8 mouse cellular contexts compared by ENCODE assay signal in the genomic region with DNA sequence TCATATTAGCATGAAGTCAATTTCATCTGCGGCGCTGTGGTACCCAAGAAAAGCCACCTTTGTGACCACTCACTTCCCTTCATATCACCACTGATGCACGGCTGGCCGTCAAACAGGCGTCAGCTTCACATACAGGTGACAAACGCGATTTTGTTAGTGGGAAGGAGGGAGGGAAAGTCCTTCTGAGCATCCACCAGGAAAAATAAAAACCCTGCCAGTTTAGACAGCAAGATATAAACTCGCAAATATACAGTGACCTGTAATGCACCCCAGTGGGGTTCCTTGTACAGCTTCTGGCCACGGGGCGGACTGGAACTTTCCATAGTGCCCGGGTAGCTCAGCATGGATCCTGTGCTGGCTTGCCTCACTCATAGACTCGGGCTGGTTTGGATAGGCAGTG.
DNase-seq lines count a peak whose midpoint lies in the region; ATAC-seq and TF ChIP-seq lines count a peak whose summit lies in the region.

No protein-coding gene starts in this region.

- DNase-seq in kidney, adult 2 months, result no peak
- DNase-seq in kidney, postnatal 36 days, result no peak
- no peak for DNase-seq in embryo, embryonic 11 days
- DNase-seq in adrenal gland, postnatal 10 days, result no peak

- peak overlapping the region; percentile 84 for H3K27ac ChIP-seq in kidney, adult 2 months (ENCODE audit: insufficient read depth, low read depth, low read length)
- H3K27ac ChIP-seq in embryonic facial prominence, embryonic 12.5 days, result peak overlapping the region; percentile 67
- H3K27ac ChIP-seq in forebrain, embryonic 13.5 days, result peak overlapping the region; percentile 74
- H3K27ac ChIP-seq in midbrain, embryonic 12.5 days (replicated peaks), result peak overlapping the region; percentile 61

- no peak overlapping the region for H3K4me3 ChIP-seq in kidney, adult 2 months (ENCODE audit: insufficient read depth, low read depth, low read length)
- H3K4me3 ChIP-seq in embryonic facial prominence, embryonic 12.5 days, result no peak overlapping the region
- H3K4me3 ChIP-seq in forebrain, embryonic 13.5 days, result no peak overlapping the region
- no peak overlapping the region for H3K4me3 ChIP-seq in midbrain, embryonic 12.5 days

- H3K9me3 ChIP-seq in embryonic facial prominence, embryonic 12.5 days, result no peaks in the 10 kb centered on the region
- 0 out of 2 replicates have a peak, but pooled peaks cover 3% of the 10 kb centered on the region for H3K9me3 ChIP-seq in forebrain, embryonic 13.5 days (replicated peaks)
- H3K9me3 ChIP-seq in midbrain, embryonic 12.5 days, result no peaks in the 10 kb centered on the region

- H3K9ac ChIP-seq in embryonic facial prominence, embryonic 12.5 days, result no peak overlapping the region
- no peak overlapping the region for H3K9ac ChIP-seq in forebrain, embryonic 13.5 days
- H3K9ac ChIP-seq in midbrain, embryonic 12.5 days (replicated peaks), result 0 out of 2 replicates have a peak overlapping the region, but pooled peaks have one; percentile 0

- TF ChIP-seq CTCF in kidney, adult 2 months (conservative IDR thresholded peaks at IDR 0.05; ENCODE audit: insufficient read depth, insufficient read length, low read depth, low read length), result no peak

- no peak for ATAC-seq in embryonic facial prominence, embryonic 12.5 days (ENCODE audit: insufficient number of reproducible peaks, insufficient read depth, low FRiP score, low TSS enrichment)
- no peak for ATAC-seq in forebrain, embryonic 13.5 days
- no peak for ATAC-seq in midbrain, embryonic 12.5 days (ENCODE audit: low FRiP score, low read depth)
- no peak for ATAC-seq in granulocyte monocyte progenitor cell, adult 5-6 weeks (replicated peaks; ENCODE audit: poor library complexity, severe bottlenecking)

- no peaks in the 10 kb centered on the region for H3K27me3 ChIP-seq in kidney, adult 2 months (replicated peaks; ENCODE audit: control insufficient read depth, insufficient read depth, low read length)
- H3K27me3 ChIP-seq in embryonic facial prominence, embryonic 12.5 days, result no peaks in the 10 kb centered on the region
- no peaks in the 10 kb centered on the region for H3K27me3 ChIP-seq in forebrain, embryonic 13.5 days
- H3K27me3 ChIP-seq in midbrain, embryonic 12.5 days, result no peaks in the 10 kb centered on the region

- H3K36me3 ChIP-seq in kidney, adult 2 months (ENCODE audit: control insufficient read depth, insufficient read depth, low read length), result no peaks in the 10 kb centered on the region
- peaks cover 22% of the 10 kb centered on the region for H3K36me3 ChIP-seq in embryonic facial prominence, embryonic 12.5 days
- H3K36me3 ChIP-seq in forebrain, embryonic 13.5 days (ENCODE audit: poor library complexity, severe bottlenecking), result peaks cover 17% of the 10 kb centered on the region
- H3K36me3 ChIP-seq in midbrain, embryonic 12.5 days, result 0 out of 2 replicates have a peak, but pooled peaks cover 9% of the 10 kb centered on the region

- H3K4me2 ChIP-seq in embryonic facial prominence, embryonic 12.5 days (replicated peaks), result no peak overlapping the region
- H3K4me2 ChIP-seq in forebrain, embryonic 13.5 days, result peak overlapping the region; percentile 49
- H3K4me2 ChIP-seq in midbrain, embryonic 12.5 days (replicated peaks), result peak overlapping the region; percentile 41; the same call in 1 of the 2 replicates

- peaks cover 66% of the 10 kb centered on the region for H3K4me1 ChIP-seq in kidney, adult 2 months (ENCODE audit: control insufficient read depth, insufficient read depth, low read length)
- H3K4me1 ChIP-seq in embryonic facial prominence, embryonic 12.5 days, result peaks cover 69% of the 10 kb centered on the region
- H3K4me1 ChIP-seq in forebrain, embryonic 13.5 days, result peaks cover 77% of the 10 kb centered on the region
- H3K4me1 ChIP-seq in midbrain, embryonic 12.5 days, result peaks cover 73% of the 10 kb centered on the region

- no peak for TF ChIP-seq POLR2A in kidney, adult 2 months (IDR thresholded peaks at IDR 0.05; ENCODE audit: low read depth, low read length)

- 42% methylated on average over 12 of the region's 12 CpGs for WGBS in kidney, adult 2 months
- 67% methylated on average over 12 of the region's 12 CpGs for WGBS in embryonic facial prominence, embryonic 12.5 days
- WGBS in forebrain, embryonic 13.5 days, result 56% methylated on average over 12 of the region's 12 CpGs
- 59% methylated on average over 12 of the region's 12 CpGs for WGBS in midbrain, embryonic 12.5 days
